Mouse (Mus musculus): ENCODE measurements around the gene Trir.

Gene Trir

GRCm38 (mm10) chr8:85074617-85075016 is 48.0 kb downstream of the Trir start:
- TF ChIP-seq POU5F1 (IDR thresholded peaks at IDR 0.05; ENCODE audit: borderline replicate concordance, low read length) (no peak), CTCF (conservative IDR thresholded peaks at IDR 0.05; ENCODE audit: low read length) (no peak), NANOG (IDR thresholded peaks at IDR 0.05; ENCODE audit: borderline replicate concordance, low read length) (no peak)
- no peaks in the 10 kb centered on the region for H3K9me3 ChIP-seq (ENCODE audit: low read length)

GRCm38 (mm10) chr8:85076001-85076400 is 49.4 kb downstream of the Trir start:
- H3K4me3 ChIP-seq (replicated peaks; ENCODE audit: low read length): no peak overlapping the region
- H3K27me3 ChIP-seq (ENCODE audit: insufficient read depth, low read length): no peaks in the 10 kb centered on the region
- H3K36me3 ChIP-seq (ENCODE audit: insufficient read depth, low read length): peaks cover 66% of the 10 kb centered on the region
- no peaks in the 10 kb centered on the region for H3K9me3 ChIP-seq (ENCODE audit: low read length)
- no peak for TF ChIP-seq POU5F1 (IDR thresholded peaks at IDR 0.05; ENCODE audit: borderline replicate concordance, low read length)
- no peak for TF ChIP-seq NANOG (IDR thresholded peaks at IDR 0.05; ENCODE audit: borderline replicate concordance, low read length)
- peak; percentile 45 for TF ChIP-seq CTCF (conservative IDR thresholded peaks at IDR 0.05; ENCODE audit: low read length)
- H3K4me1 ChIP-seq (replicated peaks; ENCODE audit: low read depth, low read length): peaks cover 52% of the 10 kb centered on the region

More at GRCm38 (mm10) chr8:85074617-85075016, 48.0 kb downstream of the Trir start:
- no peaks in the 10 kb centered on the region for H3K27me3 ChIP-seq (ENCODE audit: insufficient read depth, low read length)
- peaks cover 67% of the 10 kb centered on the region for H3K36me3 ChIP-seq (ENCODE audit: insufficient read depth, low read length)
- H3K4me3 ChIP-seq (replicated peaks; ENCODE audit: low read length): no peak overlapping the region
- peaks cover 52% of the 10 kb centered on the region for H3K4me1 ChIP-seq (replicated peaks; ENCODE audit: low read depth, low read length)

GRCm38 (mm10) chr8:85076993-85077392 is 50.4 kb downstream of the Trir start:
- Histone ChIP-seq H3K9me3 (ENCODE audit: low read length) (no peaks in the 10 kb centered on the region), H3K36me3 (ENCODE audit: insufficient read depth, low read length) (peaks cover 66% of the 10 kb centered on the region), H3K27me3 (ENCODE audit: insufficient read depth, low read length) (no peaks in the 10 kb centered on the region), H3K4me1 (replicated peaks; ENCODE audit: low read depth, low read length) (peaks cover 61% of the 10 kb centered on the region), H3K4me3 (replicated peaks; ENCODE audit: low read length) (no peak overlapping the region)
- peak; percentile 86 for TF ChIP-seq CTCF (conservative IDR thresholded peaks at IDR 0.05; ENCODE audit: low read length)
- no peak for TF ChIP-seq POU5F1 (IDR thresholded peaks at IDR 0.05; ENCODE audit: borderline replicate concordance, low read length)

Measured in E14TG2a.4 (cell line).